Mouse (Mus musculus) layer of hippocampus, postnatal 25 days (tissue): Measurements from ENCODE around the gene Mylpf. TPM values are rescaled to one million over a fixed set of nuclear protein-coding genes. Genes with fewer than 3 reads are reported as not detected.
"Not testable (repeated sequence)": the region's sequence is repeated elsewhere in the genome, so short reads cannot be mapped to it uniquely, and the experiment has no call there.

ENCODE experiments used
- DNase-seq, 2 experiments: peaks; one replicate each; pipeline ENCODE4 v3.0.0; 2022; ENCODE audit warnings: mixed read lengths in 2 of 2, low spot score in 1 of 2; ENCODE audit errors: extremely low spot score in 1 of 2
- total RNA-seq, 2 experiments: library from RNA; stranded (reverse); gene quantifications; 2 replicates each; pipeline ENCODE4 v1.2.3; 2021

Gene Mylpf
- total RNA-seq, 2 experiments from 2014 or later, result 0.96 to 2.9 TPM

DNA sequence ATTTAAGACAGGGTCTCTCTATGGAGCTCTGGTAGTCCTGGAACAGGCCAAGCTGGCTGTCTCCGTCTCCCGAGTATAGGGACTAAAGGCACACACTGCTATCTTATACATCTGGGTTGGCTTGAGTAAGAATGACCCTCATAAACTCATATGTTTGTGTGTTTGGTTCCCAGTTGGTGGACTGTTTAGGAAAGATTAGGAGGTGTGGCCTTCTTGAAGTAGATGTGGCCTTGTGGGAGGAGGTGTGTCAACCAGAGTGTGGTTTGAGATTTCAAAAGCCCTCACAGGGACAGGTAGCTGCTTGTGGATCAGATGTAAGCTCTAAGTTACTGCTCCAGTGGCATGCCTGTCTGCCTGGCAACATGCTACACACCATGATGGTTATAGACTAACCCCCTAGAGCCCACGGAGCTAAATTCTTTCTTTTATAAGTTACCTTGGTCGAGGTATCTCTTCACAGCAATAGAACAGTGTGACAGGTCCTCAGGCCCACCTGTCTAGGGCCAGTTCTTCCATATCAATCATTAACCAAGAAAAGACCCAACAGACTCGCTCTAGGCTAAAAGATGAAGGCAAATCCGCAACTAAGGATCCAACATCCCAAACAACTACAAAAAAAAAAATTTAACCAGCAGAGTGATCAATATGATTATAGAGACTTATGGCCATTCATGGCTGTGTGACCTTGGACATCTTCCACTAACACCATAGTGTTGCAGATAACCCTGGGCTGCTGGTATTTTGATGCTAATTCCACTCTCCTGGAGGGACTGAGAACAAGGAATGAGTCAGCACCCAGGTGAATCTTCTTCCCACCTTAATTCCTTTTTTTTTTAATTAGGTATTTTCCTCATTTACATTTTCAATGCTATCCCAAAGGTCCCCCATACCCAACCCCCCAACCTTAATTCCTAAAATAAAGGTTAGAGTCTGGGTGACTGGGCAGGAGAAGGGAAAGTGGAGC, 15.1 kb downstream of the Mylpf start:
- DNase-seq, result no peak

DNA sequence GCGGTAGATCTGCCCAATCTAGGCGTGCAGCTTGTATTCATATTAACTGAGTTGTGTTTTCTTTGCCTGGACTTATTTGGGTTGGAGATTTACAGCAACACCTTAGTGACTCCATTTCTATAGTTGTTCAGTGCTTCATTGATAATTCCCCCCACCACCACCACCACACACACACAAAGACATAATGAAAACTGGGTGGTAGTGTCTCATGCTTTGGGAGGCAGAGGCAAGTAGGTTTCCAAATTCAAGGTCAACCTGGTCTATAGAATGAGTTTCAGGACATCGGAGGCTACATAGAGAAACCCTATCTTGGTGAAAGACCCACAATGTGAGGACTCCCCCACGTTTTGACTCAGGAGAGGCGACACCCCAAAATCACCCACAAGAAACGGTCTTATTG, 15.9 kb downstream of the Mylpf start:
- no peak for DNase-seq

DNA sequence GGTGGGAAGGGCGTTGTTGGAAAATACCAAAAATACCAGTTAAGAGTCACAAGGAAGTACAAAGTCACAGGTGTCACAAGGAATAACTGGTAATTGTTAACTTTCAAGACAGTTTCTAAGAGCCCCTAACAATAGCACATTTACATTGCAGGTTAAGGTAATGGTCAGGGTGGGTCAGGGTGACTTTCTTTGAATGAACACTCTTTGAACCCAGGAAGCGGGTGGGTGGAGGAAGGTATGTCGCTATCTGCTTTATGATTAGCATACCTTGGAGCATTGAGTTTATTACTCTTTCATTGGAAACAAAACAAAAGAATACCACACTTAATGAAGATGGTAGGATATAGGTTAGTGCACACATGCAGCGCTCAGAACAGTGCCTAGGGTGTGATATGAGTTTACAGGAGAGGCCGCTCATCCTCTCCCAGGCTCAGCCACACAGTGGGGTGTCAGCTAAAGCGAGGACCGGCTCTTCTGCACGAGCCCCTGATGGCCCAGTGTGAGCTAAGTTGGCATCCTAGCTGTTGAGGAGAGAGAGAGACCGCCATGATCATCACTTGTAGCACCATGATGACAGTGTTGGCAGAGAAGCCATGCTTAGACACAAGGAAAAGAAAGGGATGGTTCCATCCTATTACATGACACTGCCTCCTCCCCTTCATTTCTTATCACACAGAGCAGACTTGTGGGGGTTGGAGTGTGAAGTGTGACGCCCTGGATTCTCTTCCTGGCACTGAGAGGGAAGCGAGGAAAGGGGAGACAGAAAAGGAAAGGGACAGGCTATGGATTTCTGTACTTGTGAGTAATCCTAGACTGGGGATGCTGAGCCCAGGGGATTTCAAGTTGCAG, 16.7 kb downstream of the Mylpf start:
- no peak for DNase-seq

DNA sequence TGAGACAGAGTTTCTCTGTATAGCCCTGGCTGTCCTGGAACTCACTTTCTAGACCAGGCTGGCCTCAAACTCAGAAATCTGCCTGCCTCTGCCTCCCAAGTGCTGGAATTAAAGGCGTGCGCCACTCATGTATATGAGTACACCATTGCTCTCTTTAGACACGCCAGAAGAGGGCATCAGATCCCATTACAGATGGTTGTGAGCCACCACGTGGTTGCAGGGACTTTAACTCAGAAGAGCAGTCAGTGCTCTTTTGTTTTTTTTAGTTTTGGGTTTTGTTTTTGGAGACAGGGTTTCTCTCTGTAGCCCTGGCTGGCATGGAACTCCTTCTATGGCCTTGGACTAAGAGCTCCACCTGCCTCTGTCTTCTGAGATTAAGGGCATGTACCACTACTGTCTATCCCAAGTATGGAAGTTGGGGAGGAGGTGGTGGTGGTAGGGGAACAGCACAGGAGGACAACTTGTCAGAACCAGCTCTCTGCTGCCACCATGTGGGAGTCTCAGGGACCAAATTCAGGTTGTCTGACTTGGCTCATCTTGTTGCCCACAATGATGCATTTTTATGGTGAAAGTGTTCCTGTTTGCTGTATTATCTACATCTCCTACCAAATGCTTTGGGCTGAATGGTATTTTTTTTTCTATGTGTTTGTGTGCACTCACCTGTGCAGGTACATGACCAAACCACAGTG, 20.1 kb downstream of the Mylpf start:
- peak; percentile 57 to 89 for DNase-seq

DNA sequence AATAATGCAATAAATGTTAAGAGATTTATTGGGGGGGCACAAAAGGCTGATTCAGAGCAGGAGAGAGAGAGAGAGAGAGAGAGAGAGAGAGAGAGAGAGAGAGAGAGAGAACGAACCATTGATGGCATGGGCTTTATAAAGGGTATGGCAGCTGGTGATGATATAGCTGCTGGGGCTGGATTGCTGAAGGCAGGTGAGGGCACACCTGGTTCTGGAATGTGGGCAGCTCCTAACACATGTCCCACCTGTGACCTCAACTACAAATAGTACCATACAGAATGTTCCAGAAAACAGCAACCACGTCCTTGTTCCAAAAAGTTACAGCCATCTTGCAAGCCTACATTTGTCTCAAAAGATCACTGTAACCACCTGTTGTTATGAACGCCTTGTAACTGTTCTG, 22.7 kb downstream of the Mylpf start:
- no peak for DNase-seq

DNA sequence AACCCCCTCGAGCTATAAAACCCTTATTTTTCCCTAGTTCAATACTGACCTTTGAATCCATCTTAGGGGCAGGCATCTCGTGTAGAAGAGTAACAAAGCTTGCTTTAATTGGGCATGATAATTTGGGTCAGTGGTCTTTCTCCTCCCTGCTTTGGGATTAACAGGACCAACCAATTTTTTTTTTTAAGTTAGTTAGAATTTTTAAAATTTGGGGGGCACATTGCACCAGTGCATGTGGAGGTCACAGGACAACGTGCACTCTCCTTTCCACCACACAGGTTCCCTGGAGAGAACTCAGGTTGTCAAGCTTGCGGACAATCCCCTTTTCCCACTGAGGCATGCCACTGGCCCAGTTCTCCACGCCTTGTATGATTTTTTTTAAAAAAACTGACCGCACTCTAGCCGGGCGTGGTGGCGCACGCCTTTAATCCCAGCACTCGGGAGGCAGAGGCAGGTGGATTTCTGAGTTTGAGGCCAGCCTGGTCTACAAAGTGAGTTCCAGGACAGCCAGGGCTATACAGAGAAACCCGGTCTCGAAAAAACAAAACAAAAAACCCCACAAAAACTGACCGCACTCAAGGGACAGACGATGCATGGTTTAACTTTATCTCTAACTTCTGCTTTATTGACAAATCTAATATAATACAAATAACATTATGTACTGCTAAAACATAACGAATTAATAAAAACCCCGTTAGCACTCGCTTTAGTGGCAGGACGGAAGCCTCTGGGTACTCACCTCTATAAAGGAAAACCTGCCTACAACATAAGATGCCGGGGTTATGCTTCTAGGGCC, 23.3 kb downstream of the Mylpf start:
- no peak for DNase-seq

DNA sequence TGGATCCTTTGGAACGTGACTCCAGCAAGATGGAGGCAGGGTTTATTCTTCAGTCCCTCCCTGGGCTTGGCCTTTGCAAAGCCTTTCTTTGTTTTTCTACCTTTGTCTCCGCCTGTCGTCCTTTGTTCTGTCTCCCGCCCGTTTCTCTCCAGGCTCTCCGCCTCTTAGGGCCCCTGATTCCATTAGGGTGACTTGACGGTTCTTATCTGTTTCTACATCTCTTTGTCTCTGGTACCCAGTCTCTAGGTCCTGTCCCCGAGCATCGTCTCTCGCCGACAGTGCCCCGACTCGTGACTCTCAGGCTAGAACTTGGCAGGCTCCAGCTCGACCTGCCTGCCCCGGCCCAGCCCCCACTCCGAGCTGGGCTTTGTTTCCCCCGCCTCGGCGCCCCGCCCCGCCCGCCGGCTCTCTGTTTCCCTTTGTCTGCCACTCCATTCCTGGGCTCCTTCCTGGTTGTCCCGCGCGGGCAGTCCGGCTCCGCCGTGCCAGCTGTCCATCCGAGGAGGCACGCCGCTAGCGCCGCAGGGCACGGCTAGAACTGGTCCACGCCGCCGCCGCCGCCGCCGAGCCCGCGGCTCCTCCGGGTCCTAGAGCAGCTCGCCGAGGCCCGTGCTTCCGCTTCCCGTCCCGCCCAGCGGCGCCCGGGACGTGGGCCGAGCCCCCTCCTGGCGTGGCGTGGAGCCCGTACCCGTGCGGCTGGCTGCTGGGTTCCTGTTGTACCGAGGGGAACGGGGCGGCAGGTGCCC, 24.1 kb downstream of the Mylpf start, which contains the start of the genes Zfp553 and Sept1:
Zfp553 (plus strand) TSS at position 440 of the 746 bp plus-strand sequence.
Sept1 (minus strand) TSS at position 509 of the 746 bp plus-strand sequence.
- peak; percentile 68 to 81 for DNase-seq

DNA sequence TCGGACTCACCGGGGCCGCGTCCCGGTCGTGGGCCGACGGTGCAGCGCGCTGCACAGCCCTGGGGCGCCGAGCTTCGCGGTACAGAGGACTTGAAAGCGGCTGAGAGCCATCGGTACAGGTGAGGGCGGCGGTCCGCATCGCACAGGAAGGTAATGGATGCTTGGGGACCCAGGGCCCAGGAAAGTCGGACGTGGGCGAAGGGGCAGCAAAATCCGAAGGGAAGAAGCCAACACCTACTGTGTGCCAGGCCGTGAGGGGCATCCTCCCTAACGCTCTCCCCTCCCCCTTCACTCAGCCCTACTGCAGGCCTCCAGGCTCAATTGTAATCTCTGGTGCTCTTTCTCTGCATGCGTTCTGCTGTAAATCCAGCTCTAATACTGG, 24.7 kb downstream of the Mylpf start:
- peak in 1 of 2 experiments; percentile 33 for DNase-seq

DNA sequence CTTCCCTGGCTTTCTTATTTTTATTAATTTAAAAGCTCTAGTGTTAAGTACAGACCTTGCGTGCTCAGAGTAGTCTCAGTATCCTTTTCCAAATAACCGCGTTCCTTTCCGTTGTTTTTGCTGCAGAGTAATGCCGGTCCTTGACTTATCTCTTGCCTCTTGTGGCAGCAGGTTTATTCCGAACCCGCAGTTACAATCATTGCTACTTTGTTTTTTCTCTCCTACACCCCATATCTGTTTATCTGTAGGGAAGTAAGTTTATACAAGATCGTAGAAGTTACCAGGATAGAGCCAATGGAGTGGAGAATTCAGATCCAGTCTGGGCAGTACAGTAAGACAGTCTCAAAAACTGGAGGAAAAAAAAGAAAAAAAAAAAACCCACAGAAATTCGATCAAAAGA, 25.1 kb downstream of the Mylpf start:
- DNase-seq, result no peak

DNA sequence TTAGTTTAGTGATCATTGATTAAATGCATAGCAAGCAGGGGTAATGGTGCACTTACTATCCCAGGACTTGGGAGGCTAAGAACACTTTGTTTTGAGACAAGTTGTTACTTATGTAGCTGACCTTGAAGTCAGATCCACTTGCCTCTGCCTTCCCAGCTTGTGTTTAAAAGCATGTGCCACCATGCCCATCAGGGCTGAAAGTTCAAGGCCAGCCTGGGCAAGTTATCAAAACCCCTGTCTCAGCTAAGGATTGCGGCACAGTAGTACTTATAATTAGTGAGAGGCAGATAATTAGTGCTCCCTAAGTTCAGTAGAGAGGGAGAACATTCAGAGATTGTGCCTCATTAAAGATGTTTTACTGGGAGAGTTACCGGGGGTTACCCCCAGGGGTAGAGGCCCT, 26.1 kb downstream of the Mylpf start:
- DNase-seq, result no peak

DNA sequence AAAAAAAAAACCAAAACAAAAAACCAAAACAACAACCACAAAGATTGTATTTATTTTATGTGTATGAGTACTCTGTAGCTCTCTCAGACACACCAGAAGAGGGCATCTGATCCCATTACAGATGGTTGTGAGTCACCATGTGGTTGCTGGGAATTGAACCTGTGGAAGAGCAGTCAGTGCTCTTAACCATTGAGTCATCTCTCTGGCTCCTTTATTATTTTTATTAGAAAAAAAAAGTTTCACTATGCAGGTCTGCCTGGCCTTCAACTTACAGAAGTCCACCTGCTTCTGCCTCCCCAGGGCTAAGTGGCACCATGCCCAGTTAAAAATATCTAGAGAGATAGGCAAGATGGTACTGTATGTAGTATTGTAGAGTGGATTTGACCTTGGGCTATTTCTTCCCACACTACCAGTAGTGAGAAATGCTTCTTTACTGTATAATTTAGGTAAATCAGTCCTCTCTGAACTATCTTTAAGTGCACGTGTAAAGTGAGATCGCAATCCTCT, 34.7 kb downstream of the Mylpf start:
- no peak for DNase-seq

DNA sequence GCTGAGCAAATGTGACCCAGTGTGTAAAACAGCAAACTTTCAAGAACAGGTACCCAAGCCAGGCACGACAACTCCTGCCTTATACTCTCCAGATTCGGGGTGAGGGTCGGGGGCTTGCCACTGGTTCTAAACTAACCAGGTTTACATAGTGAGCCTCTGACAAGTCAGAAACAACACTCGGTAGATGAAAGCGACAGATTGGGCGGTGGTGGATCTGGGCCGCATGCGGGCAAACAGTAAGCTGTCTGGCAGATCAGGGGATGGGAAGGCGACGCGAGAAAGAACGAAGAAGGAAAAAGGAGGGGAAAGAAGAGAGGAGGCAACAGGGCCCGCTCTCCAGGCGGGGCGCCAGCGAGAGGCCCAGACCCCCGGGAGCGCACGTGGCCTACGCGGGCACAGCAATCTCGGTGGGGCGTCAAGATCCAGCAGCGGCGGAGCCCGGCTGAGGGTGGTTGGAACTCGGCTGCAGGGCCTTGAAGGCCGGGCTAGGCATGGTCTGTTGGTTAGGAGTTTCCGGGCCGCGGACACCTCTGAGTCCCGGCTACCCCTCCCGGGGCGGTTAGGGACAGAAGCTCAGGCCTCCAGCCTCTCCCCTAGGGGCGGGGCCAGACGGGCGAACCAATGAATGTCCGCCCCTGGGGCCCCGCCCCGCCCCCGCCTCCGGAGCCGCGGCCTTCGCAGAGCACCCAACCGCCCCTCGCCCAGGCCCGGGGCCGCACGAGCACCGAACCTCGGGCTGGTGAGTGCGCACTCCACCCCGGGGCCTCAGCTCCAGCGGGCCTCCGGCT, 35.4 kb downstream of the Mylpf start, which contains the start of gene Zfp771:
Zfp771 (plus strand) TSS at position 405 of the 788 bp plus-strand sequence.
- peak; percentile 81 to 89 for DNase-seq

DNA sequence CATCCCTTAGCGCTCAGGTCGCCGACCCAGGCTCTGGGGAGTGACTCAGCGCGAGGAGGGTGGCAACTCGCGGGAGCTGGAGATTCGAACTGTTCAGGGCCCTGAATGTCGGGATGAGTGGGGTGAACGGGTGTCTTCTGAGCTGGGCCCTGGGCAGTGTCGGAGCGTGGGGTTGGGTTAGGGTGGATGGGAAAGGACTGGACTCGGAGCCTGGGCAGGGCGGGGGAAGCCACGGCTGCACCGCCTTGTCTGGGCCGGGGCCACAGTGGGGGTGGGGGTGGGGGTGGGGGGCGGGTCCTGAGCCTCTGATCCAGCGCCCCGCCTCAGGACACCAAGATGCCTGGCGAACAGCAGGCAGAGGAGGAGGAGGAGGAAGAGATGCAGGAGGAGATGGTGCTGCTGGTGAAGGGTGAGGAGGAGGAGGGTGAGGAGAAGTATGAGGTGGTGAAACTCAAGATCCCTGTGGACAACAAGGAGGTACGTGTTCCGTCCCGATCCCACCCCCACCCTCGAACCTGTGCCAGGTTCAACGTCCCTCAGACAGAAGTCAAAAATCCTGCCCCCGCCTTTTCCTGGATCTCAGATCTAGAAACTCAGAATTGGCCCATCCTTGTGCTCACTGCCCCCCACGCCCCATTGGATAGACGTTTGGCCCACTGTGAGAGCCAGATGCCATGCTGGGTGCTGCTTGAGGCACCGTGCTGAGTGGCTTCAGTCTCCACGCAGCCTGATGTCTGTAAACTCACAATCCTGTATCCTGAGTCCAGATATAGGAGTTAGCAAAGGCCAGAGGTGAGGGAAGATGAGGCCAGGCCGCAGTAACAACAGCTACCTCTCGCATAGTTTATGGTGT, 36.2 kb downstream of the Mylpf start:
- no peak for DNase-seq

DNA sequence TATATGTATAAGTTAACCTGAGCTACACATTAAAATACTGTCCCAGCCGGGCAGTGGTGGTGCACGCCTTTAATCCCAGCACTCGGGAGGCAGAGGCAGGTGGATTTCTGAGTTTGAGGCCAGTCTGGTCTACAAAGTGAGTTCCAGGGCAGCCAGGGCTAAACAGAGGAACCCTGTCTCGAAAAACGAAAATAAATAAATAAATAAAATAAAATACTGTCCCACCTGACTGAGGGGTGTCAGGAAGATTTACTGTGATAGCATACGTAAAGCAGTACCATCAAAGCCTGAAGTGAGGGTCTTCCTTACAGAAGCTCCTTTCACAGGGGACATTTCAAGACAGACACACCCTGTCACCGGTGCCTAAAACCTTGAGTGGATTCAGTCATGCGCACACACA, 41.8 kb downstream of the Mylpf start:
- DNase-seq, result not testable (repeated sequence)

DNA sequence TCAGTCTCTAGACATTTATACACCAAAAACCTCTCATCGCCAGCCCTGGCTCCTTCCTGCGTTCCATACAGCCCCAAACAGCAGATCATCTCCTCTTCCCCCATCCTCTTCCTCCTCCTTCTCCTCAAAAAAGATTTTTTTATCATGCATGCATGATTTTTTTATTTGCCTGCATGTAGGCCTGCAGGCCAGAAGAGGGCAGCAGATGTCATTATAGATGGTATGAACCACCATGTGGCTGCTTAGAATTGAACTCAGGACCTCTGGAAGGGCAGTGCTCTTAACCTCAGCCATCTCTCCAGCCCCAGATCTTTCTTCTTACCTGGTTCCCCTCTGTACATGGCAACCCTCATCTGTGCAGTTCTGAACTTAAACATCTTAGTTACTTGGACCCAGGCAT, 43.7 kb downstream of the Mylpf start:
- DNase-seq, result no peak

DNA sequence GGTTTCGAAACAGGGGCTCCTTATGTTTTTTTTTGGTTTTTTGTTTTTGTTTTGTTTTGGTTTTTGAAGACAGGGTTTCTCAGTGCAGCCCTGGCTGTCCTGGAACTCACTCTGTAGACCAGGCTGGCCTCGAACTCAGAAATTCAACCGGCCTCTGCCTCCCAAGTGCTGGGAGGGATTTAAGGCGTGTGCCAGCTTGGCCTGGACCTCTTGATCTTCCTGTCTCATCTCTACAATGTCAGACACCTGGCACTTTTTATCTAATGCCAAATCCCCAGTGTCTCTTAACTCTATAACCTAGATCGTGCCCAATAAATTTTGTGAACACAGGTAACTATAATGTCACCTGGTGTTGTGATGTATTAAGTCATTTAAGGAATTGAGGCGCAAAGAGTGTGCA, 44.7 kb downstream of the Mylpf start:
- DNase-seq, result no peak
